Mouse (Mus musculus) cerebellum, adult 9-11 months (tissue): ENCODE data around the gene Rabep1.
"Not testable (repeated sequence)": the region's sequence is repeated elsewhere in the genome, so short reads cannot be mapped to it uniquely, and the experiment has no call there.

ENCODE experiments used
- DNase-seq: peaks from one replicate; pipeline ENCODE4 v3.0.0; 2022

Rabep1 gene

DNA sequence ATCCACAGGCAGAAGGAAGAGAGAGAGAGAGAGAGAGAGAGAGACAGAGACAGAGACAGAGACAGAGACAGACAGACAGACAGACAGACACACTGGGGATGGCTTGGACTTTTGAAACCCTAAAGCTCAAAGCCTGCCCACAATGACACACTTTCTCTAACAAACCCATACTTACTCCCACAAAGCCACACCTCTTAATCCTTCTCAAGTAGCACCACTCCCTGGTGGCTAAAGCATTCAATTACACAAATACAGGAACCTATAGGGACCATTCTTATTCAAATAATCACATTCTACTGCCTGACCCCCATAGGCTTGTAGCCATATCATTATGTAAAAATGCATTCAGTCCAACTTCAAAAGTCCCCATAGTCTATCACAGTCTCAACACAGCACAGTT lies 11.2 kb upstream of the Rabep1 start:
- DNase-seq: no peak

- DNase-seq: no peak
Observed at GRCm38 (mm10) chr11:70833831-70834230, 10.7 kb upstream of the Rabep1 start.

DNA sequence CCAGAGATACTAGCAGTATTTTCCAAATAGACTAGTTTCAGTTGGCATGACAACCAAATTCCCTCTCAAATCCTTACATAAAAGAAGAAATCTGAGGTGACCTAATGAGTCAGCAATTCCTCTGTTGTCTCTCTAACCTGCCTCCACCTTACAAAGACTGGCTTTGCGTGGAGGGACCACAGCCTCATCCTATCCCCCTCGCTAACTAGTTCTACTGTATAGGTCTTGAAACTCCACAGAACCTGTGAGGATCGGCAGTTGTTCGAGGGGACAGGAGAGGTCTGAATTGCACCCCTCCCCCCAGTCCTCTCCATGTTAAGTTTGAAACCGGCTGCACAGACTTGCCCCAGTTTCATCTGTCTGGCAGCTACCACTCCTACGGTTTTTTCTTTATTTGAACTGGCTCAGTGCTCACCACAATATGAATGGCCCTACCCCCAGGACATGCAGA lies 9.2 kb upstream of the Rabep1 start:
- DNase-seq: no peak

DNA sequence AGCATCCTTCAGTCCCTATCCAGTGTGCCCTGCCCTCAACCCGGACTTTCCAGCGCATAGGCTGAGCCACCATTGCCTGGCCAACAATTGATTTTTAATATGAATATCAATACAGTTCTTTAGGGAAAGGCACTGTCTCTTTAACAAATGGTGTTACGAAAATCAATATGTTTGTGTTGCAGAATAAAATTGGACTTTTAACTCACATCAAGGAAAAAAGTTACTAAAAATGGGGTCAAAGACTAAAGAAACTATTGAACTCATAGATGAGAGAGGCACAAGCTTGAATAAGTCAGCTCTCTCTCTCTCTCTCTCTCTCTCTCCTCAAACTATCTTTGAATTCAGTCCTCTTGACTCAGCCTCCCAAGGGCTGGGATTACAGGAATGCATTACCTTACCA lies 7.5 kb upstream of the Rabep1 start:
- DNase-seq: no peak

GRCm38 (mm10) chr11:70838610-70839009 lies 6.0 kb upstream of the Rabep1 start:
- DNase-seq: no peak

- DNase-seq: no peak
Observed at GRCm38 (mm10) chr11:70842983-70843382, 1.6 kb upstream of the Rabep1 start.

- DNase-seq: peak; percentile 23
Observed at GRCm38 (mm10) chr11:70843701-70844551, 652 bp upstream of the Rabep1 start.

- DNase-seq: no peak
Observed at GRCm38 (mm10) chr11:70845457-70845978, 940 bp downstream of the Rabep1 start.

GRCm38 (mm10) chr11:70846029-70846428 lies 1.5 kb downstream of the Rabep1 start:
- no peak for DNase-seq

DNA sequence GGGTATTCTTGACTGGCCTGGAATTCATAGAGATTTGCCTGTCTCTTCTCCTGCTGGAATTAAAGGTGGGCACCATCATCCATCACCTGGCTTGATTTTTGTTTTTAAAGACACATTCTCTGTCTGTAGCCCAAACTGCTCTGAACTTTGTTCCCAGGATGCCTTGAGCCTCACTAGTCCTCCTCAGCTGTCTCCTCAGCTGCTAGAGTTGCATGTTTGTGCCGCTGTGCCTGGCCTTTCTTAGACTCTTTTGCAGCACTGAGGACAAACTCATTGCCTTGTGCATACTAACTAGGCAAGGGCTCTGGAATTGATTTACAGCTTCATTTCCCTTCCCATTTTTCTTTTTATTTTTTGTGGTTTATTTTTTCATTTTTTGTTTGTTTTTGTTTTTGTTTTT lies 15.8 kb downstream of the Rabep1 start:
- DNase-seq: no peak

DNA sequence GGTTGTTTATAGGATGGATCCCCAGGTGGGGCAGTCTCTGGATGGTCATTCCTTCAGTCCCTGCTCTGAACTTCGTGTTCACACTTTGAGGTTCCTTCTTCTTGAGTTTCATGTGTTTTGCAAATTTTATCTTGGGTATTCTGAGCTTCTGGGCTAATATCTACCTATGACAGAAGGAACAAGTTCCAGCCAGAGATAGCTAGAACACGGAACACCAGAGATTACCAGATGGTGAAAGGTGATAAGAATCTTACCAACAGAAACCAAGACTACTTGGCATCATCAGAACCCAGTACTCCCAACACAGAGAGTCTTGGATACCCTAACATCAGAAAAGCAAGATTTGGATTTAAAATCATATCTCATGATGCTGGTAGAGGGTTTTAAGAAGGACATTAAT lies 18.6 kb downstream of the Rabep1 start:
- not testable (repeated sequence) for DNase-seq

DNA sequence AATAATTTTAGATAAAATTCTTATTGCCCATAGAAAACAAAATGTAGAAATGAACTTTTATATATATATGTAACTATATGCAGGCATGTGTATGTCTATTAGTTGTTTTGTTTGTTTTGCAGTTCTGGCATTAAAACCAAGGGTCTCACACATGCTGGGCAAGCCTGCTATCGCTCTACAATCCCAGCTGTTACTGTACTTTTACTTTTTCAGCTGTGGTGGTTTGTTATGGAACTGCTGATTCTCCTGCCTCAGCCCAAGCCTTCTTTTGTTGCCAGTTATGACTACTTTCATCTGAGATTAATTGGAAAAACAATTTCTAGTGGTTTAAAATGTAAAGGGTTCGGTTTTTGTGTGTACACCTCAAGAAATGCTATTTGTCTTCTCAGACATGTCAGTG lies 20.6 kb downstream of the Rabep1 start:
- DNase-seq: no peak

DNA sequence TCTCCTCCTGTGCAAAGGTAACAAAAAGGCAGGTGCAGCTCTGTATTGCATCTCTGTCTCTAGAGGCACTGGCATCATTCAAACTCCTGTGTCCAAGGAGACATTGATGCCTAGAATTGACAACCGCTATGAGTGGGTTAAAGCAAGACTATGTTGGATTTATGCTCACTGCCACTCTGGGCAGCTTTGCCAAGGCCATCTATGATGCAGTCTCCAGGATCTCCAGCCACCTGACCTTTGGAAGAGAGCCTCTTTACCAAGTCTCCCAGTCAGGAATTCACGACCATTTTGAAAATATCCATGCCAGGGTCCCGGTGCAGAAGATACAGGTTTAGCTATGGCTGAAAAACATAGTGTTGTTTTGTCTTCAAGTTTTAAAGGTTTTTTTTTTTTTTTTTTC lies 24.7 kb downstream of the Rabep1 start:
- DNase-seq: no peak

- DNase-seq: no peak
Observed at GRCm38 (mm10) chr11:70869811-70870210, 25.2 kb downstream of the Rabep1 start.

DNA sequence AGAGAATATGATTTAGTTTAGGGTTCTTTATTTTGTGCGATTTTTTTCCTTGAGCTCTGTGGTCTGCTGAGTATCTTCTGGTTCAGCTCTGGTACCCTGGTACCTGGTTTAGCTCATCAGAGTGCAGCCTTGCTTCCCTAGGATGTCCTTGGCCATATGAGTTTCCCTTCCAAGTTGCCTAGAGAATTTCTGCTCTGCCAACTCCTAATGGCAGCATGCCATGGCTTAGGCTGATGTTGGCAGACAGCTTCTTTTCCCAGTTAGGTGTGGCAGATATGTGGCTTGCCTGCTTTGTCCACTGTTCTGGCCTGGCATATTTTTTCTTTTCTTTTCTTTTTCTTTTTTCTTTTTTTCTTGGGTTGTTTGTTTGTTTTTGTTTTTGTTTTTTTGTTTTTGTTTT lies 25.8 kb downstream of the Rabep1 start:
- peak; percentile 76 for DNase-seq

DNA sequence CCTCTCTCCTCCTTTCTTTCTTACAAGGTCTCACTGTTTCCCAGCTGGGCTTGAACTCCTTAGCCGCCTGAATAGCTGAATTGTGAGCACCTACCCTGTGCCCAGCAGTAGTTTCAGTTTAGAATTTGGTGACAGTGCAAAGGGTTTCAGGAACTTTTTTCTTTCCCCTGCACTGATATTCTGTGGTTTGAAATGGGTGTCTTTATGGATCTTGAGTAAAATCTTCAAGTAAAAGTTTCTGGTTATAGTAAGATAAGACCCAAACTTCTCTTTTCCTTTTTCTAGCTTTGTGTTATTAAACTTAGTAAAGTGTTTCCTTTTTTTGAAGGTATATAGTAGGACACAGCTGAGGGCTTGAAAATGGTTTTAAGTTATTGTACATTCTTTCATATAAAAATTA lies 26.5 kb downstream of the Rabep1 start:
- DNase-seq: no peak

DNA sequence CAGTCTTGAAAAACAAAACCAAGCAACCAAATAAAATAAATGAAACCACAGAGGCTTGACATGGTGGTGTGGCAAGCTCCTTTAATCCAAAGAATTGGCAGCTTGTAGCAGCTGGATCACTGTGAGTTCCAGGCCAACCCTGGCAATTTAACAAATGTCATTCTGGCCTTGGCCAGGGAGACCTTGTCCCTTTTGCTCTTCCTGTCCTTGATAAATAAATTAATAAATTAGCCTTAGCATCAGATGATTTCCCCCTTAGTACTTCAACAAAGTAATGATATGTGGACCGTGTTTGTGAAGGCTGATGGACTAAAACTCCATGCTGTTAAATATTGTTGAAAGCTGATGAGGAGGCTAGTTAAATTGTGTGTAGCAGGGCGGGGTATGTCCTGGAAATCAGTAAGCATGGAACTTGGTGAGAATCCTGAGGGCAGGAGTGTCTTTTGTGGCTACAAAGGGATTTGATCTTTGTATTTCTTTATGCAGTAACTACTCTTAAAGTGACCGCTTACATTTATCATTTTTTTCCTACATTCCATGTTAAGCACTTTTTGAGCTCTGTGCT lies 27.3 kb downstream of the Rabep1 start:
- DNase-seq: no peak

GRCm38 (mm10) chr11:70873846-70874613 lies 29.5 kb downstream of the Rabep1 start:
- no peak for DNase-seq

GRCm38 (mm10) chr11:70877670-70878069 lies 33.1 kb downstream of the Rabep1 start:
- DNase-seq: no peak

GRCm38 (mm10) chr11:70882905-70883430 lies 38.4 kb downstream of the Rabep1 start:
- no peak for DNase-seq

DNA sequence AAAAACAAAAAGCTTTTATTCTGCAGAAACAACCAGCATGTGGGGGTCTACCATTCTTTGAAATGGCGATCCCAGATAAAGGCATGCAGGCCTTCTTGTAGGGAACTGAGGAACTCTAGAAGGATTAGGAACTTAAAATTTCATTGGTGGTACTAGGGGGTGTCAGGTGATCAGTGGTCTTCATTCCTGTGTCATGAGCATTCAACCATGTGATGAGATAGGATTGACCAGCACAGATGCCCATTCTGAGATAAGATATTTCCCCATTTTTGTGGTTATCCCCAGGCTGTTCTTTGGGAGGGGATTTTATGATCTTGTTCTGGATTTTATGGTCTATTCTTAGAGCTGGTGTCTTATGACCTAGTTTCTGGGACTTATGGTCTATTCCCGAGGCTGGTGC lies 46.1 kb downstream of the Rabep1 start:
- DNase-seq: no peak

DNA sequence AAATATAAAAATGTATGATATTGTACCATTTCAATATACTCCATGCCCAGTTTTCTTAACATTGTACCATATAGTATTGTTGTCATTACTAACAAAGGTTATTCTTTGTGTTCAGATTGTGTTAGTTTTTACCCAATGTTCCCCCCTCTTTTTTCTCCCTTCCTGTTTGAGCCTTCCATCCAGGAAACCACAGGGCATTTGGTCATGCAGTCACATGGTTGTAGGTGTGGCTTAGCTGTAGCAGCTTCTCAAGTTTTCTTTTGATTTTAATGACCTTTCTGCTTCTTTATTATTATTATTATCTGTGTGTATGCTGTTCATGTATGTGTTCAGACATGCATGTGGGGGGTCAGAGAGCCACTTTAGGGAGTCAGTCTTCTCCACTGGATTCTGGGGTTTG lies 47.0 kb downstream of the Rabep1 start:
- DNase-seq: no peak

- no peak for DNase-seq
Observed at GRCm38 (mm10) chr11:70897680-70898079, 53.1 kb downstream of the Rabep1 start.
